Mouse (Mus musculus): ENCODE results near the gene Zbtb7a.

GRCm38 (mm10) chr10:81197305-81197704 is 62.3 kb downstream of the Zbtb7a start:
- no peak for TF ChIP-seq POLR2A (IDR thresholded peaks at IDR 0.05; ENCODE audit: borderline replicate concordance, extremely low read depth, insufficient read depth, insufficient read length, poor library complexity, severe bottlenecking)
- TF ChIP-seq CTCF (IDR thresholded peaks at IDR 0.05; ENCODE audit: borderline replicate concordance, extremely low read depth, insufficient read depth, insufficient read length), result no peak

All from brain, embryonic 14.5 days (tissue).